Mouse (Mus musculus) erythroblast, embryonic 14.5 days (primary cell): ENCODE data around the gene Sez6. TPM values are rescaled to one million over a fixed set of nuclear protein-coding genes. Genes with fewer than 3 reads are reported as not detected.

Experiments
- H3K27me3 ChIP-seq: 2 replicates; pipeline ENCODE4 v1.6.1; 2012; ENCODE audit warnings: inconsistent platforms; ENCODE audit not compliant: control insufficient read depth
- H3K36me3 ChIP-seq: 2 replicates; pipeline ENCODE4 v1.6.1; 2012; ENCODE audit warnings: mild to moderate bottlenecking, inconsistent platforms; ENCODE audit not compliant: control insufficient read depth
- H3K4me1 ChIP-seq: 2 replicates; pipeline ENCODE4 v1.6.1; 2012; ENCODE audit warnings: inconsistent platforms; ENCODE audit not compliant: control insufficient read depth
- H3K4me3 ChIP-seq: replicated peaks from 2 replicates; pipeline ENCODE3; 2012; ENCODE audit warnings: moderate library complexity, mild to moderate bottlenecking, inconsistent platforms
- H3K9me3 ChIP-seq: 2 replicates; pipeline ENCODE4 v1.6.1; 2012; ENCODE audit warnings: low read length, inconsistent platforms, mixed read lengths; ENCODE audit not compliant: control insufficient read depth
- GATA1 ChIP-seq: IDR thresholded peaks from 2 replicates; pipeline ENCODE4 v1.6.1; 2012; ENCODE audit warnings: low read length, inconsistent platforms, mixed read lengths
- TAL1 ChIP-seq: IDR thresholded peaks from 3 replicates; pipeline ENCODE4 v1.6.1; 2012; ENCODE audit warnings: low read length, inconsistent platforms, mixed read lengths
- polyA plus RNA-seq: library from polyadenylated mRNA; stranded (reverse); fragments of >175 nt; gene quantifications from 2 replicates; pipeline ENCODE4 v1.2.3, GENCODE M21; 2012

The Sez6 gene
- polyA plus RNA-seq, 1 experiment = not detected

- no peak overlapping the region for H3K4me3 ChIP-seq
- TF ChIP-seq GATA1 (no peak), TAL1 (no peak)
- H3K36me3 ChIP-seq = no peaks in the 10 kb centered on the region
These were observed 13.9 kb upstream of the Sez6 start for GRCm38 (mm10) chr11:77916741-77917140.

GRCm38 (mm10) chr11:77917166-77917565 is 13.4 kb upstream of the Sez6 start:
- TF ChIP-seq TAL1 (no peak), GATA1 (no peak)
- Histone ChIP-seq H3K4me3 (no peak overlapping the region), H3K9me3 (no peaks in the 10 kb centered on the region), H3K36me3 (no peaks in the 10 kb centered on the region), H3K27me3 (peaks cover 59% of the 10 kb centered on the region), H3K4me1 (no peaks in the 10 kb centered on the region)

More at GRCm38 (mm10) chr11:77916741-77917140, 13.9 kb upstream of the Sez6 start:
- Histone ChIP-seq H3K4me1 (no peaks in the 10 kb centered on the region), H3K27me3 (peaks cover 55% of the 10 kb centered on the region), H3K9me3 (no peaks in the 10 kb centered on the region)

- H3K9me3 ChIP-seq = no peaks in the 10 kb centered on the region
- H3K4me1 ChIP-seq = no peaks in the 10 kb centered on the region
- peaks cover 24% of the 10 kb centered on the region for H3K27me3 ChIP-seq
- no peaks in the 10 kb centered on the region for H3K36me3 ChIP-seq
- no peak overlapping the region for H3K4me3 ChIP-seq
- TF ChIP-seq TAL1 (no peak), GATA1 (no peak)
These were observed 7.3 kb upstream of the Sez6 start for GRCm38 (mm10) chr11:77923285-77923684.

- Histone ChIP-seq H3K4me1 (no peaks in the 10 kb centered on the region), H3K27me3 (peaks cover 48% of the 10 kb centered on the region), H3K4me3 (no peak overlapping the region), H3K36me3 (no peaks in the 10 kb centered on the region), H3K9me3 (peaks cover 3% of the 10 kb centered on the region; the same call in 1 of the 2 replicates)
- no peak for TF ChIP-seq TAL1
- TF ChIP-seq GATA1 = no peak
These were observed 4.6 kb upstream of the Sez6 start for GRCm38 (mm10) chr11:77925836-77926657.

- peaks cover 4% of the 10 kb centered on the region; the same call in 1 of the 2 replicates for H3K9me3 ChIP-seq
- no peak for TF ChIP-seq TAL1
- H3K36me3 ChIP-seq = no peaks in the 10 kb centered on the region
- H3K4me1 ChIP-seq = no peaks in the 10 kb centered on the region
- peaks cover 54% of the 10 kb centered on the region for H3K27me3 ChIP-seq
- no peak overlapping the region for H3K4me3 ChIP-seq
These were observed 3.9 kb upstream of the Sez6 start for GRCm38 (mm10) chr11:77926666-77927065.

GRCm38 (mm10) chr11:77927837-77928236 is 2.8 kb upstream of the Sez6 start:
- Histone ChIP-seq H3K4me1 (no peaks in the 10 kb centered on the region), H3K36me3 (no peaks in the 10 kb centered on the region), H3K4me3 (no peak overlapping the region), H3K27me3 (peaks cover 62% of the 10 kb centered on the region), H3K9me3 (peaks cover 4% of the 10 kb centered on the region; the same call in 1 of the 2 replicates)
- TF ChIP-seq GATA1 (no peak), TAL1 (no peak)

GRCm38 (mm10) chr11:77931541-77932433 is 1.2 kb downstream of the Sez6 start:
- peaks cover 95% of the 10 kb centered on the region for H3K27me3 ChIP-seq
- H3K4me3 ChIP-seq = no peak overlapping the region
- H3K9me3 ChIP-seq = peaks cover 4% of the 10 kb centered on the region; the same call in 1 of the 2 replicates
- H3K4me1 ChIP-seq = no peaks in the 10 kb centered on the region
- H3K36me3 ChIP-seq = no peaks in the 10 kb centered on the region
- TF ChIP-seq TAL1 (no peak), GATA1 (no peak)

GRCm38 (mm10) chr11:77932576-77932975 is 2.0 kb downstream of the Sez6 start:
- Histone ChIP-seq H3K4me3 (no peak overlapping the region), H3K36me3 (no peaks in the 10 kb centered on the region), H3K9me3 (peaks cover 4% of the 10 kb centered on the region; the same call in 1 of the 2 replicates), H3K27me3 (peaks cover 97% of the 10 kb centered on the region), H3K4me1 (no peaks in the 10 kb centered on the region)
- TF ChIP-seq GATA1 = no peak
- no peak for TF ChIP-seq TAL1

GRCm38 (mm10) chr11:77934111-77934521 is 3.5 kb downstream of the Sez6 start:
- Histone ChIP-seq H3K36me3 (no peaks in the 10 kb centered on the region), H3K27me3 (peaks cover 90% of the 10 kb centered on the region), H3K9me3 (peaks cover 4% of the 10 kb centered on the region; the same call in 1 of the 2 replicates), H3K4me1 (no peaks in the 10 kb centered on the region), H3K4me3 (no peak overlapping the region)
- TF ChIP-seq GATA1 (no peak), TAL1 (no peak)
